8 mouse cellular contexts compared by ENCODE assay signal in genomic region chr10:80386735-80387471, GRCm38 (mm10). TPM values are rescaled to one million over a fixed set of nuclear protein-coding genes. Genes with fewer than 3 reads are reported as not detected.
A peak's percentile ranks its signal among the peaks of the same experiment; 100 is the strongest.
DNase-seq lines count a peak whose midpoint lies in the region; ATAC-seq and TF ChIP-seq lines count a peak whose summit lies in the region.

No protein-coding gene starts in this region.

- intact Hi-C loops in left cerebral cortex, postnatal 4 days (cut with DNase I): no loop called here

- H3K9ac ChIP-seq in kidney, embryonic 16.5 days (replicated peaks; ENCODE audit: low read length): peak overlapping the region; percentile 99
- H3K9ac ChIP-seq in forebrain, embryonic 13.5 days: peak overlapping the region; percentile 100
- peak overlapping the region; percentile 89 for H3K9ac ChIP-seq in limb, embryonic 14.5 days (ENCODE audit: low read depth, low read length, severe bottlenecking)
- H3K9ac ChIP-seq in neural tube, embryonic 14.5 days (replicated peaks; ENCODE audit: low read depth, low read length): peak overlapping the region; percentile 100

- peak overlapping the region; percentile 79 for H3K4me3 ChIP-seq in kidney, embryonic 16.5 days (ENCODE audit: low read length)
- H3K4me3 ChIP-seq in forebrain, embryonic 13.5 days: peak overlapping the region; percentile 99
- peak overlapping the region; percentile 87 for H3K4me3 ChIP-seq in limb, embryonic 14.5 days (replicated peaks; ENCODE audit: low read length)
- H3K4me3 ChIP-seq in neural tube, embryonic 14.5 days (ENCODE audit: low read depth, low read length): peak overlapping the region; percentile 93

- ATAC-seq in kidney, embryonic 16.5 days (ENCODE audit: low FRiP score, low TSS enrichment): peak; percentile 1; the same call in 1 of the 2 replicates
- ATAC-seq in forebrain, embryonic 13.5 days: no peak
- no peak for ATAC-seq in limb, embryonic 14.5 days (ENCODE audit: low FRiP score, low read depth)
- ATAC-seq in neural tube, embryonic 14.5 days (ENCODE audit: low read depth): 0 out of 2 replicates have a peak, but pooled peaks have one; percentile 2

- peak overlapping the region; percentile 90 for H3K4me2 ChIP-seq in kidney, embryonic 16.5 days (replicated peaks; ENCODE audit: low read depth, low read length)
- H3K4me2 ChIP-seq in forebrain, embryonic 13.5 days: peak overlapping the region; percentile 97
- peak overlapping the region; percentile 90 for H3K4me2 ChIP-seq in limb, embryonic 14.5 days (replicated peaks; ENCODE audit: low read depth, low read length, severe bottlenecking)
- H3K4me2 ChIP-seq in neural tube, embryonic 14.5 days (ENCODE audit: low read depth, low read length): peak overlapping the region; percentile 99

- under 1% methylated on average over 76 of the region's 94 CpGs for WGBS in kidney, embryonic 16.5 days
- WGBS in forebrain, embryonic 13.5 days: 0% methylated on average over 76 of the region's 94 CpGs
- WGBS in limb, embryonic 14.5 days: 0% methylated on average over 36 of the region's 94 CpGs
- under 1% methylated on average over 69 of the region's 94 CpGs for WGBS in neural tube, embryonic 14.5 days

- H3K9me3 ChIP-seq in kidney, embryonic 16.5 days (ENCODE audit: low read length): no peaks in the 10 kb centered on the region
- H3K9me3 ChIP-seq in forebrain, embryonic 13.5 days (replicated peaks): no peaks in the 10 kb centered on the region
- H3K9me3 ChIP-seq in limb, embryonic 14.5 days (ENCODE audit: control insufficient read depth, low read length): no peaks in the 10 kb centered on the region
- H3K9me3 ChIP-seq in neural tube, embryonic 14.5 days (ENCODE audit: control insufficient read depth, low read length): no peaks in the 10 kb centered on the region

- no peak for DNase-seq in kidney, postnatal 25 days
- peak; percentile 41 for DNase-seq in NIH3T3 (ENCODE audit: low read depth)
- DNase-seq in limb, embryonic 14.5 days (ENCODE audit: low spot score): no peak
- no peak for DNase-seq in left cerebral cortex, postnatal 4 days
- no peak for DNase-seq in urinary bladder, postnatal 25 days (ENCODE audit: low spot score)

- peaks cover 35% of the 10 kb centered on the region for H3K4me1 ChIP-seq in kidney, embryonic 16.5 days (ENCODE audit: insufficient read depth, low read length)
- peaks cover 38% of the 10 kb centered on the region for H3K4me1 ChIP-seq in forebrain, embryonic 13.5 days
- H3K4me1 ChIP-seq in limb, embryonic 14.5 days (ENCODE audit: control insufficient read depth, insufficient read depth, low read length): peaks cover 23% of the 10 kb centered on the region
- H3K4me1 ChIP-seq in neural tube, embryonic 14.5 days (ENCODE audit: control insufficient read depth, insufficient read depth, low read length): peaks cover 29% of the 10 kb centered on the region

- H3K27me3 ChIP-seq in kidney, embryonic 16.5 days (ENCODE audit: insufficient read depth, low read length): no peaks in the 10 kb centered on the region
- H3K27me3 ChIP-seq in forebrain, embryonic 13.5 days: no peaks in the 10 kb centered on the region
- H3K27me3 ChIP-seq in limb, embryonic 14.5 days (ENCODE audit: control insufficient read depth, insufficient read depth, low read length): no peaks in the 10 kb centered on the region
- peaks cover 2% of the 10 kb centered on the region; the same call in 1 of the 2 replicates for H3K27me3 ChIP-seq in neural tube, embryonic 14.5 days (ENCODE audit: control insufficient read depth, insufficient read depth, low read length)

- H3K36me3 ChIP-seq in kidney, embryonic 16.5 days (ENCODE audit: insufficient read depth, low read length): peaks cover 38% of the 10 kb centered on the region
- H3K36me3 ChIP-seq in forebrain, embryonic 13.5 days (ENCODE audit: poor library complexity, severe bottlenecking): peaks cover 58% of the 10 kb centered on the region
- H3K36me3 ChIP-seq in limb, embryonic 14.5 days (ENCODE audit: control insufficient read depth, insufficient read depth, low read length): peaks cover 41% of the 10 kb centered on the region
- peaks cover 36% of the 10 kb centered on the region for H3K36me3 ChIP-seq in neural tube, embryonic 14.5 days (ENCODE audit: control insufficient read depth, insufficient read depth, low read length)

- peak overlapping the region; percentile 85 for H3K27ac ChIP-seq in kidney, embryonic 16.5 days (ENCODE audit: low read length)
- peak overlapping the region; percentile 99 for H3K27ac ChIP-seq in forebrain, embryonic 13.5 days
- peak overlapping the region; percentile 87 for H3K27ac ChIP-seq in limb, embryonic 14.5 days (replicated peaks; ENCODE audit: low read depth, low read length)
- H3K27ac ChIP-seq in neural tube, embryonic 14.5 days (ENCODE audit: low read depth, low read length): peak overlapping the region; percentile 97

- no peak for TF ChIP-seq POLR2A in limb, embryonic 14.5 days (IDR thresholded peaks at IDR 0.05; ENCODE audit: borderline replicate concordance, extremely low read depth, insufficient read depth, insufficient read length)

RNA-seq across cellular contexts. Expression of gene Mex3d, which starts 0.6 kb away (rescaled TPM):
- 3.8 and 5.1 TPM in 2 replicates for polyA plus RNA-seq in kidney, embryonic 16.5 days (2015; fragmentation: Nextera tagmentation; extraction: Ambion mirVana)
- 15.5 and 16.6 TPM in 2 replicates for polyA plus RNA-seq in forebrain, embryonic 13.5 days (2015; fragmentation: Nextera tagmentation; extraction: Ambion mirVana)
- 44.0 and 60.0 TPM in 2 replicates for polyA plus RNA-seq in limb, embryonic 14.5 days (2012; rRNA removed)
- 8.2 and 9.0 TPM in 2 replicates for polyA plus RNA-seq in limb, embryonic 14.5 days (2014; fragmentation: Nextera tagmentation; extraction: Ambion mirVana)
- 11.5 and 12.2 TPM in 2 replicates for polyA plus RNA-seq in neural tube, embryonic 14.5 days (2014; fragmentation: Nextera tagmentation; extraction: Ambion mirVana)
- 10 to 100 TPM; 75.5 to 80.1 TPM for total RNA-seq in left cerebral cortex, postnatal 4 days (2021)

RNA-seq across cellular contexts. Expression of gene Mbd3, which starts 12.4 kb away (rescaled TPM):
- polyA plus RNA-seq in kidney, embryonic 16.5 days (2015; fragmentation: Nextera tagmentation; extraction: Ambion mirVana): 266 and 277 TPM in 2 replicates
- 304 and 319 TPM in 2 replicates for polyA plus RNA-seq in forebrain, embryonic 13.5 days (2015; fragmentation: Nextera tagmentation; extraction: Ambion mirVana)
- polyA plus RNA-seq in limb, embryonic 14.5 days (2012; rRNA removed): 267 and 270 TPM in 2 replicates
- 196 and 214 TPM in 2 replicates for polyA plus RNA-seq in limb, embryonic 14.5 days (2014; fragmentation: Nextera tagmentation; extraction: Ambion mirVana)
- 162 and 166 TPM in 2 replicates for polyA plus RNA-seq in neural tube, embryonic 14.5 days (2014; fragmentation: Nextera tagmentation; extraction: Ambion mirVana)
- 100 to 1,000 TPM; 138 to 147 TPM for total RNA-seq in left cerebral cortex, postnatal 4 days (2021)

RNA-seq across cellular contexts. Expression of gene Uqcr11, which starts 19.7 kb away (rescaled TPM):
- polyA plus RNA-seq in kidney, embryonic 16.5 days (2015; fragmentation: Nextera tagmentation; extraction: Ambion mirVana): 840 and 906 TPM in 2 replicates
- 593 and 623 TPM in 2 replicates for polyA plus RNA-seq in forebrain, embryonic 13.5 days (2015; fragmentation: Nextera tagmentation; extraction: Ambion mirVana)
- polyA plus RNA-seq in limb, embryonic 14.5 days (2012; rRNA removed): 572 and 718 TPM in 2 replicates
- polyA plus RNA-seq in limb, embryonic 14.5 days (2014; fragmentation: Nextera tagmentation; extraction: Ambion mirVana): 617 and 707 TPM in 2 replicates
- polyA plus RNA-seq in neural tube, embryonic 14.5 days (2014; fragmentation: Nextera tagmentation; extraction: Ambion mirVana): 674 and 791 TPM in 2 replicates
- 100 to 1,000 TPM; 282 to 286 TPM for total RNA-seq in left cerebral cortex, postnatal 4 days (2021)

RNA-seq across cellular contexts. Expression of gene Plk5, which starts 30.6 kb away (rescaled TPM):
- 0.97 and 1.2 TPM in 2 replicates for polyA plus RNA-seq in kidney, embryonic 16.5 days (2015; fragmentation: Nextera tagmentation; extraction: Ambion mirVana)
- polyA plus RNA-seq in forebrain, embryonic 13.5 days (2015; fragmentation: Nextera tagmentation; extraction: Ambion mirVana): 0.40 and 0.64 TPM in 2 replicates
- 1.8 and 1.9 TPM in 2 replicates for polyA plus RNA-seq in limb, embryonic 14.5 days (2012; rRNA removed)
- polyA plus RNA-seq in limb, embryonic 14.5 days (2014; fragmentation: Nextera tagmentation; extraction: Ambion mirVana): 0.48 and 0.88 TPM in 2 replicates
- polyA plus RNA-seq in neural tube, embryonic 14.5 days (2014; fragmentation: Nextera tagmentation; extraction: Ambion mirVana): 2.4 and 3.4 TPM in 2 replicates
- 1 to 10 TPM; 4.2 to 6.1 TPM for total RNA-seq in left cerebral cortex, postnatal 4 days (2021)

RNA-seq across cellular contexts. Expression of gene Adamtsl5, which starts 38.7 kb away (rescaled TPM):
- 4.8 and 5.4 TPM in 2 replicates for polyA plus RNA-seq in kidney, embryonic 16.5 days (2015; fragmentation: Nextera tagmentation; extraction: Ambion mirVana)
- polyA plus RNA-seq in forebrain, embryonic 13.5 days (2015; fragmentation: Nextera tagmentation; extraction: Ambion mirVana): 0.18 and 0.21 TPM in 2 replicates
- 16.5 and 21.9 TPM in 2 replicates for polyA plus RNA-seq in limb, embryonic 14.5 days (2012; rRNA removed)
- 6.5 and 6.7 TPM in 2 replicates for polyA plus RNA-seq in limb, embryonic 14.5 days (2014; fragmentation: Nextera tagmentation; extraction: Ambion mirVana)
- 0.09 and 2.5 TPM in 2 replicates for polyA plus RNA-seq in neural tube, embryonic 14.5 days (2014; fragmentation: Nextera tagmentation; extraction: Ambion mirVana)
- under 1 TPM; 0.56 to 0.72 TPM for total RNA-seq in left cerebral cortex, postnatal 4 days (2021)

Comparison
In these comparisons a context has a peak if more than half of its experiments do, and no peak if none do; other contexts are left out.
1. ATAC-seq: peak in kidney, embryonic 16.5 days (single experiment) and neural tube, embryonic 14.5 days (single experiment); none in forebrain, embryonic 13.5 days (single experiment) and limb, embryonic 14.5 days (single experiment).
2. Peak in every context shown above with its lines, with median percentiles within 50 percentile points of each other: H3K27ac ChIP-seq, H3K4me2 ChIP-seq, H3K4me3 ChIP-seq and H3K9ac ChIP-seq.